Mouse (Mus musculus) hindbrain, postnatal 0 days (tissue): ENCODE measurements around the gene Fam219a. TPM values are rescaled to one million over a fixed set of nuclear protein-coding genes. Genes with fewer than 3 reads are reported as not detected.

Experiments used
- ATAC-seq: fragments of 200-750 bp; cut with Nextera tagmentation; 2 replicates; pipeline ENCODE4 v1.8.0; 2017; ENCODE audit warnings: mild to moderate bottlenecking, moderate TSS enrichment, moderate library complexity
- DNase-seq: peaks from one replicate; pipeline ENCODE4 v3.0.0-alpha.2; 2015; ENCODE audit warnings: low spot score
- H3K27ac ChIP-seq: fragments of 300-500 bp; sonication (generic); 2 replicates; pipeline ENCODE4 v1.5.1; 2014; ENCODE audit warnings: mild to moderate bottlenecking
- H3K27me3 ChIP-seq: fragments of 300-500 bp; sonication (generic); 2 replicates; pipeline ENCODE4 v1.6.1; 2014; ENCODE audit warnings: low read length, mixed read lengths; ENCODE audit not compliant: insufficient read depth
- H3K36me3 ChIP-seq: fragments of 300-500 bp; sonication (generic); 2 replicates; pipeline ENCODE4 v1.6.1; 2014; ENCODE audit warnings: low read length, mixed read lengths; ENCODE audit not compliant: insufficient read depth
- H3K4me1 ChIP-seq: fragments of 300-500 bp; sonication (generic); 2 replicates; pipeline ENCODE4 v1.6.1; 2014; ENCODE audit warnings: antibody characterized with exemption, low read length, mixed read lengths; ENCODE audit not compliant: insufficient read depth
- H3K4me2 ChIP-seq: fragments of 300-500 bp; sonication (generic); 2 replicates; pipeline ENCODE4 v1.6.1; 2014; ENCODE audit warnings: low read depth, mild to moderate bottlenecking, low read length, moderate library complexity, mixed read lengths
- H3K4me3 ChIP-seq: fragments of 300-500 bp; sonication (generic); 2 replicates; pipeline ENCODE4 v1.5.1; 2014; ENCODE audit warnings: low read length
- H3K9ac ChIP-seq: fragments of 300-500 bp; sonication (generic); replicated peaks from 2 replicates; pipeline ENCODE4 v1.6.1; 2014; ENCODE audit warnings: mild to moderate bottlenecking, low read length, moderate library complexity, mixed read lengths
- H3K9me3 ChIP-seq: fragments of 300-500 bp; sonication (generic); 2 replicates; pipeline ENCODE4 v1.6.1; 2016; ENCODE audit warnings: low read length, mixed read lengths
- CTCF ChIP-seq: IDR thresholded peaks from 2 replicates; pipeline ENCODE4 v1.5.1; 2016; ENCODE audit warnings: antibody characterized with exemption, control low read depth, low read depth
- WGBS: fragments of 180-500 bp; shearing (Covaris S2); extraction: QIAGEN DNeasy Blood & Tissue Kit; methylation state at CpG from one replicate; pipeline ENCODE4 v1.1.7; 2014; 5-methylcytosine and 5-hydroxymethylcytosine counted together
- polyA plus RNA-seq: library from polyadenylated mRNA; unstranded; fragments of >200 nt; fragmentation: Nextera tagmentation; extraction: Ambion mirVana; gene quantifications from 2 replicates; pipeline ENCODE4 v1.2.1, GENCODE M21; 2015
- total RNA-seq: library from RNA; depleted of rRNA; stranded (reverse); fragments of >200 nt; gene quantifications from 2 replicates; pipeline ENCODE4 v1.2.3, GENCODE M21; 2014

Gene Fam219a
- total and polyA plus RNA-seq, 2 experiments from 2014 or later, result 17.7 to 136 TPM

GRCm38 (mm10) chr4:41532420-41532819, 36.9 kb downstream of the Fam219a start:
- H3K4me1 ChIP-seq, result peaks cover 16% of the 10 kb centered on the region
- no peak overlapping the region for H3K9ac ChIP-seq
- no peak for DNase-seq
- no peak for TF ChIP-seq CTCF
- no peak for ATAC-seq
- no peaks in the 10 kb centered on the region for H3K9me3 ChIP-seq
- WGBS, result 37% methylated on average over 6 of the region's 6 CpGs
- H3K4me2 ChIP-seq, result no peak overlapping the region
- H3K36me3 ChIP-seq, result no peaks in the 10 kb centered on the region
- no peak overlapping the region for H3K4me3 ChIP-seq
- no peak overlapping the region for H3K27ac ChIP-seq
- H3K27me3 ChIP-seq, result no peaks in the 10 kb centered on the region

- Histone ChIP-seq H3K9me3 (no peaks in the 10 kb centered on the region), H3K27me3 (no peaks in the 10 kb centered on the region), H3K27ac (no peak overlapping the region; the same call in 1 of the 2 replicates), H3K4me3 (no peak overlapping the region), H3K4me1 (peaks cover 29% of the 10 kb centered on the region), H3K9ac (no peak overlapping the region), H3K36me3 (no peaks in the 10 kb centered on the region), H3K4me2 (0 out of 2 replicates have a peak overlapping the region, but pooled peaks have one; percentile 3)
- no peak for ATAC-seq
- WGBS, result 6% methylated on average over 8 of the region's 8 CpGs
- peak; percentile 61 for DNase-seq
- no peak for TF ChIP-seq CTCF
These were observed 41.3 kb downstream of the Fam219a start for GRCm38 (mm10) chr4:41527996-41528395.

GRCm38 (mm10) chr4:41527076-41527475, 42.3 kb downstream of the Fam219a start:
- TF ChIP-seq CTCF, result no peak
- H3K4me3 ChIP-seq, result no peak overlapping the region
- H3K4me2 ChIP-seq, result 0 out of 2 replicates have a peak overlapping the region, but pooled peaks have one; percentile 5
- no peaks in the 10 kb centered on the region for H3K9me3 ChIP-seq
- no peaks in the 10 kb centered on the region for H3K36me3 ChIP-seq
- peak; percentile 13; the same call in 1 of the 2 replicates for ATAC-seq
- 0 out of 2 replicates have a peak overlapping the region, but pooled peaks have one; percentile 21 for H3K9ac ChIP-seq
- H3K4me1 ChIP-seq, result peaks cover 29% of the 10 kb centered on the region
- no peaks in the 10 kb centered on the region for H3K27me3 ChIP-seq
- peak overlapping the region; percentile 16; the same call in 1 of the 2 replicates for H3K27ac ChIP-seq
- WGBS, result 17% methylated on average over 13 of the region's 13 CpGs
- DNase-seq, result no peak

GRCm38 (mm10) chr4:41526553-41526952, 42.8 kb downstream of the Fam219a start:
- H3K4me3 ChIP-seq, result no peak overlapping the region
- no peaks in the 10 kb centered on the region for H3K27me3 ChIP-seq
- H3K27ac ChIP-seq, result no peak overlapping the region
- no peak overlapping the region for H3K4me2 ChIP-seq
- WGBS, result 9% methylated on average over 7 of the region's 7 CpGs
- no peak for TF ChIP-seq CTCF
- 0 out of 2 replicates have a peak, but pooled peaks cover 2% of the 10 kb centered on the region for H3K36me3 ChIP-seq
- ATAC-seq (no peak), DNase-seq (no peak)
- H3K9me3 ChIP-seq, result no peaks in the 10 kb centered on the region
- H3K4me1 ChIP-seq, result peaks cover 26% of the 10 kb centered on the region
- no peak overlapping the region for H3K9ac ChIP-seq

GRCm38 (mm10) chr4:41524829-41525228, 44.5 kb downstream of the Fam219a start:
- no peak for ATAC-seq
- TF ChIP-seq CTCF, result no peak
- Histone ChIP-seq H3K27me3 (no peaks in the 10 kb centered on the region), H3K4me2 (no peak overlapping the region), H3K36me3 (peaks cover 12% of the 10 kb centered on the region; the same call in 1 of the 2 replicates), H3K4me3 (no peak overlapping the region), H3K4me1 (peaks cover 25% of the 10 kb centered on the region), H3K27ac (no peak overlapping the region), H3K9me3 (no peaks in the 10 kb centered on the region), H3K9ac (no peak overlapping the region)
- WGBS, result 70% methylated on average over 9 of the region's 9 CpGs
- DNase-seq, result no peak

- H3K4me2 ChIP-seq, result no peak overlapping the region
- TF ChIP-seq CTCF, result no peak
- ATAC-seq, result no peak
- no peaks in the 10 kb centered on the region for H3K9me3 ChIP-seq
- 78% methylated on average over 7 of the region's 7 CpGs for WGBS
- H3K36me3 ChIP-seq, result peaks cover 17% of the 10 kb centered on the region; the same call in 1 of the 2 replicates
- no peak overlapping the region for H3K9ac ChIP-seq
- no peaks in the 10 kb centered on the region for H3K27me3 ChIP-seq
- DNase-seq, result no peak
- H3K27ac ChIP-seq, result no peak overlapping the region
- no peak overlapping the region for H3K4me3 ChIP-seq
- peaks cover 25% of the 10 kb centered on the region for H3K4me1 ChIP-seq
These were observed 45.5 kb downstream of the Fam219a start for GRCm38 (mm10) chr4:41523839-41524238.

GRCm38 (mm10) chr4:41522788-41523187, 46.5 kb downstream of the Fam219a start:
- peaks cover 17% of the 10 kb centered on the region; the same call in 1 of the 2 replicates for H3K36me3 ChIP-seq
- no peak overlapping the region for H3K4me2 ChIP-seq
- H3K9ac ChIP-seq, result no peak overlapping the region
- peak; percentile 79 for TF ChIP-seq CTCF
- no peak overlapping the region for H3K4me3 ChIP-seq
- ATAC-seq (no peak), DNase-seq (peak; percentile 80)
- no peaks in the 10 kb centered on the region for H3K27me3 ChIP-seq
- no peaks in the 10 kb centered on the region for H3K9me3 ChIP-seq
- WGBS, result 56% methylated on average over 5 of the region's 5 CpGs
- peaks cover 16% of the 10 kb centered on the region for H3K4me1 ChIP-seq
- H3K27ac ChIP-seq, result no peak overlapping the region
